13 mouse cellular contexts compared by ENCODE assay signal in the genomic region with DNA sequence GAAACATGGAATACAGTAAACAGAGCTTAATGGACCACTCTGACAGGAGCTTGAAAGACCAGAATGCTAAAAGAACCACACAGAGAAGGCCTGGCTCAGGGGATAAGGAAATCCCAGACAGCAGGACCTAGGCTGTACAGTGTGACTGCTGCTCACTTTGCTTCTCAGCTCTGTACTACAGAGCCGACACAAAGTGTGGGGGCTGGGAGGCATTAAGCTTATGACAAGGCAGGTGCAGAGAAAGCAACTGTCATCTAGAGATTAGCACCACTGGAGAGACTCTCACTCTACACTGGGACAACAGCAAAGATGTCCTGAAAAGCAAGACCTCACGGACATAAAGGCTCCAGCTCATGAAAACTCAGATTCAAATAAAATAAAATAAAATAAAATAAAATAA. TPM values are rescaled to one million over a fixed set of nuclear protein-coding genes. Genes with fewer than 3 reads are reported as not detected.
DNase-seq lines count a peak whose midpoint lies in the region; ATAC-seq and TF ChIP-seq lines count a peak whose summit lies in the region.
"Had no signal": no experiment of that assay in that cellular context is flagged by ENCODE, and none has a peak within 500 bp of the region (broad histone marks: within the 10 kb centered on the region; RNA-seq: fewer than 3 reads in every experiment).

No protein-coding gene starts in this region.

- no peak for TF ChIP-seq POLR2A in heart, adult 2 months (IDR thresholded peaks at IDR 0.05; ENCODE audit: insufficient read depth, low read depth, low read length)

- H3K36me3 ChIP-seq in heart, adult 2 months (ENCODE audit: control insufficient read depth, insufficient read depth, low read length): peaks cover 13% of the 10 kb centered on the region
- no peaks in the 10 kb centered on the region for H3K36me3 ChIP-seq in lung, embryonic 15.5 days
- H3K36me3 ChIP-seq in liver, embryonic 15.5 days (replicated peaks): no peaks in the 10 kb centered on the region
- no peaks in the 10 kb centered on the region for H3K36me3 ChIP-seq in hindbrain, embryonic 11.5 days (ENCODE audit: control insufficient read depth, insufficient read depth, low read length)

- DNase-seq in heart, adult 2 months: no peak
- no peak for DNase-seq in heart, postnatal 10 days
- no peak for DNase-seq in lung, postnatal 36 days
- peak; percentile 60 for DNase-seq in thymus, postnatal 25 days
- no peak for DNase-seq in spleen, postnatal 36 days (ENCODE audit: low spot score in 2 of 2)
- DNase-seq in hindbrain, embryonic 11.5 days (ENCODE audit: low spot score): no peak
- DNase-seq: adrenal gland, postnatal 36 days; cerebellum, adult 11 months; kidney, adult 18-20 months; lung, postnatal 10 days; midbrain, embryonic 14.5 days had no signal

- no peak overlapping the region for H3K9ac ChIP-seq in heart, adult 2 months (ENCODE audit: low read depth, low read length)
- no peak overlapping the region for H3K9ac ChIP-seq in lung, embryonic 15.5 days
- H3K9ac ChIP-seq in liver, embryonic 15.5 days: 0 out of 2 replicates have a peak overlapping the region, but pooled peaks have one; percentile 6
- no peak overlapping the region for H3K9ac ChIP-seq in hindbrain, embryonic 11.5 days (ENCODE audit: low read depth, low read length)

- H3K79me2 ChIP-seq in heart, adult 2 months (replicated peaks; ENCODE audit: control insufficient read depth, insufficient read depth, low read length): peaks cover 11% of the 10 kb centered on the region

- H3K9me3 ChIP-seq in lung, embryonic 15.5 days: no peaks in the 10 kb centered on the region
- no peaks in the 10 kb centered on the region for H3K9me3 ChIP-seq in liver, embryonic 15.5 days (replicated peaks)
- H3K9me3 ChIP-seq in hindbrain, embryonic 11.5 days (ENCODE audit: control insufficient read depth, low read length): no peaks in the 10 kb centered on the region

- TF ChIP-seq CTCF in heart, adult 2 months (IDR thresholded peaks at IDR 0.05): no peak

- peaks cover 21% of the 10 kb centered on the region for H3K4me1 ChIP-seq in heart, adult 2 months (ENCODE audit: control insufficient read depth, insufficient read depth, low read length)
- H3K4me1 ChIP-seq in lung, embryonic 15.5 days: no peaks in the 10 kb centered on the region
- H3K4me1 ChIP-seq in liver, embryonic 15.5 days (replicated peaks): peaks cover 32% of the 10 kb centered on the region
- no peaks in the 10 kb centered on the region for H3K4me1 ChIP-seq in hindbrain, embryonic 11.5 days (replicated peaks; ENCODE audit: control insufficient read depth, insufficient read depth, low read length)

- H3K4me3 ChIP-seq in heart, adult 2 months: no peak overlapping the region
- no peak overlapping the region for H3K4me3 ChIP-seq in lung, embryonic 15.5 days
- H3K4me3 ChIP-seq in liver, embryonic 15.5 days (replicated peaks): no peak overlapping the region
- H3K4me3 ChIP-seq in hindbrain, embryonic 11.5 days (ENCODE audit: low read depth, low read length): no peak overlapping the region

- H3K4me2 ChIP-seq in lung, embryonic 15.5 days: no peak overlapping the region
- 0 out of 2 replicates have a peak overlapping the region, but pooled peaks have one; percentile 5 for H3K4me2 ChIP-seq in liver, embryonic 15.5 days
- H3K4me2 ChIP-seq in hindbrain, embryonic 11.5 days (replicated peaks; ENCODE audit: low read depth, low read length): no peak overlapping the region

- H3K27me3 ChIP-seq in heart, adult 2 months (ENCODE audit: control insufficient read depth, insufficient read depth, low read length): no peaks in the 10 kb centered on the region
- H3K27me3 ChIP-seq in lung, embryonic 15.5 days: no peaks in the 10 kb centered on the region
- H3K27me3 ChIP-seq in liver, embryonic 15.5 days: no peaks in the 10 kb centered on the region
- H3K27me3 ChIP-seq in hindbrain, embryonic 11.5 days (ENCODE audit: control insufficient read depth, insufficient read depth, low read length): no peaks in the 10 kb centered on the region

- WGBS in heart, adult 2 months: 58% methylated on average over 2 of the region's 2 CpGs
- WGBS in lung, embryonic 15.5 days: 77% methylated on average over 2 of the region's 2 CpGs
- WGBS in liver, embryonic 15.5 days (ENCODE audit: insufficient replicate concordance): 25% methylated on average over 2 of the region's 2 CpGs
- WGBS in hindbrain, embryonic 11.5 days: 84% methylated on average over 2 of the region's 2 CpGs

- H3K27ac ChIP-seq in heart, adult 2 months: peak overlapping the region; percentile 30; the same call in 1 of the 2 replicates
- H3K27ac ChIP-seq in lung, embryonic 15.5 days: no peak overlapping the region
- peak overlapping the region; percentile 71 for H3K27ac ChIP-seq in liver, embryonic 15.5 days (replicated peaks)
- no peak overlapping the region for H3K27ac ChIP-seq in hindbrain, embryonic 11.5 days (ENCODE audit: low read depth, low read length)

- ATAC-seq in lung, embryonic 15.5 days (ENCODE audit: borderline replicate concordance, extremely low read depth, low FRiP score, low TSS enrichment): peak; percentile 35; the same call in 1 of the 2 replicates
- peak; percentile 93 for ATAC-seq in liver, embryonic 15.5 days (ENCODE audit: insufficient read depth)
- no peak for ATAC-seq in hindbrain, embryonic 11.5 days (ENCODE audit: low FRiP score)

- intact Hi-C loops in heart, adult 2 months (cut with DNase I): no loop called here
- intact Hi-C loops in heart, postnatal 10 days (cut with DNase I): no loop called here

- TF ChIP-seq EP300 in heart, adult 2 months (IDR thresholded peaks at IDR 0.05; ENCODE audit: insufficient read depth, low read depth, low read length): no peak

RNA-seq across cellular contexts. Expression of a gene that starts 14.4 kb away (rescaled TPM):
- 10 to 100 TPM; 41.4 to 46.0 TPM for total RNA-seq in heart, adult 2 months (2021)
- 27.0 and 38.5 TPM in 2 replicates for polyA plus RNA-seq in heart, adult 2 months (2012; rRNA removed)
- 10 to 100 TPM; 69.9 to 81.5 TPM for total RNA-seq in heart, postnatal 10 days (2021)
- 33.8 and 35.6 TPM in 2 replicates for polyA plus RNA-seq in lung, embryonic 15.5 days (2015; fragmentation: Nextera tagmentation; extraction: Ambion mirVana)
- 12.3 and 12.6 TPM in 2 replicates for polyA plus RNA-seq in liver, embryonic 15.5 days (2015; fragmentation: Nextera tagmentation; extraction: Ambion mirVana)
- polyA plus RNA-seq in hindbrain, embryonic 11.5 days (2014; fragmentation: Nextera tagmentation; extraction: Ambion mirVana): 38.1 and 38.5 TPM in 2 replicates

RNA-seq across cellular contexts. Expression of a gene that starts 43.1 kb away (rescaled TPM):
- 1 to 10 TPM; 8.2 to 8.6 TPM for total RNA-seq in heart, adult 2 months (2021)
- 13.4 and 15.6 TPM in 2 replicates for polyA plus RNA-seq in heart, adult 2 months (2012; rRNA removed)
- total RNA-seq in heart, postnatal 10 days (2021): 10 to 100 TPM; 10.6 to 13.1 TPM
- 12.4 and 12.5 TPM in 2 replicates for polyA plus RNA-seq in lung, embryonic 15.5 days (2015; fragmentation: Nextera tagmentation; extraction: Ambion mirVana)
- polyA plus RNA-seq in liver, embryonic 15.5 days (2015; fragmentation: Nextera tagmentation; extraction: Ambion mirVana): 4.4 and 4.5 TPM in 2 replicates
- polyA plus RNA-seq in hindbrain, embryonic 11.5 days (2014; fragmentation: Nextera tagmentation; extraction: Ambion mirVana): 8.3 and 8.6 TPM in 2 replicates

Comparison
In these comparisons a context has a peak if more than half of its experiments do, and no peak if none do; other contexts are left out.
1. H3K27ac ChIP-seq: peak in heart, adult 2 months (single experiment) and liver, embryonic 15.5 days (single experiment); none in lung, embryonic 15.5 days (single experiment) and hindbrain, embryonic 11.5 days (single experiment).